Mouse (Mus musculus) liver, adult 2 months (tissue): Measurements from ENCODE around the gene Rnf227. TPM values are rescaled to one million over a fixed set of nuclear protein-coding genes. Genes with fewer than 3 reads are reported as not detected.
A peak's percentile ranks its signal among the peaks of the same experiment; 100 is the strongest.

Experiments used
- DNase-seq: peaks from one replicate; pipeline ENCODE4 v3.0.0-alpha.2; 2011; ENCODE audit warnings: low read depth, low spot score; ENCODE audit errors: extremely low read depth
- H3K27ac ChIP-seq: fragments of 200-500 bp; replicated peaks from 2 replicates; pipeline ENCODE4 v1.5.1; 2012; ENCODE audit warnings: low read depth, mild to moderate bottlenecking, control low read depth, inconsistent platforms, low read length; ENCODE audit not compliant: insufficient read depth
- H3K27me3 ChIP-seq: fragments of 200-500 bp; 2 replicates; pipeline ENCODE4 v1.6.1; 2012; ENCODE audit warnings: mild to moderate bottlenecking, moderate library complexity, low read length, inconsistent platforms; ENCODE audit not compliant: control insufficient read depth, insufficient read depth
- H3K36me3 ChIP-seq: fragments of 200-500 bp; 2 replicates; pipeline ENCODE4 v1.6.1; 2012; ENCODE audit warnings: low read length, inconsistent platforms; ENCODE audit not compliant: control insufficient read depth, insufficient read depth
- H3K4me1 ChIP-seq: fragments of 200-500 bp; 2 replicates; pipeline ENCODE4 v1.6.1; 2011; ENCODE audit warnings: low read length; ENCODE audit not compliant: control insufficient read depth, insufficient read depth
- H3K4me3 ChIP-seq: fragments of 200-500 bp; 2 replicates; pipeline ENCODE4 v1.5.1; 2011; ENCODE audit warnings: low read depth, mild to moderate bottlenecking, control low read depth, low read length, moderate library complexity; ENCODE audit not compliant: insufficient read depth
- H3K79me2 ChIP-seq: fragments of 200-500 bp; 2 replicates; pipeline ENCODE4 v1.6.1; 2012; ENCODE audit warnings: inconsistent platforms, mild to moderate bottlenecking, low read length, moderate library complexity; ENCODE audit not compliant: control insufficient read depth, insufficient read depth
- H3K9ac ChIP-seq: fragments of 200-500 bp; 2 replicates; pipeline ENCODE4 v1.6.1; 2012; ENCODE audit warnings: low read depth, mild to moderate bottlenecking, control low read depth, inconsistent platforms, low read length
- CTCF ChIP-seq: fragments of 200-500 bp; IDR thresholded peaks from 2 replicates; pipeline ENCODE4 v1.5.1; 2011; ENCODE audit warnings: low read depth, low read length, control low read depth
- POLR2A ChIP-seq: fragments of 200-500 bp; IDR thresholded peaks from 2 replicates; pipeline ENCODE4 v1.6.1; 2011; ENCODE audit warnings: low read length, control low read depth; ENCODE audit not compliant: insufficient read depth; ENCODE audit errors: extremely low read depth
- WGBS: fragments of 180-500 bp; shearing (Covaris S2); methylation state at CpG from one replicate; pipeline ENCODE4 v1.1.7; 2018; 5-methylcytosine and 5-hydroxymethylcytosine counted together
- polyA plus RNA-seq: library from polyadenylated mRNA; depleted of rRNA; stranded (reverse); fragments of >200 nt; gene quantifications from 2 replicates; pipeline ENCODE4 v1.2.3, GENCODE M21; 2012; rRNA removed
- total RNA-seq: library from RNA; depleted of rRNA; stranded (reverse); fragments of >200 nt; gene quantifications from 2 replicates; pipeline ENCODE4 v1.2.3, GENCODE M21; 2014; rRNA removed

The Rnf227 gene
- total and polyA plus RNA-seq, 2 experiments, result 0.35 to 0.55 TPM

- Histone ChIP-seq H3K79me2 (no peaks in the 10 kb centered on the region; the same call in 1 of the 2 replicates), H3K36me3 (no peaks in the 10 kb centered on the region), H3K4me3 (no peak overlapping the region), H3K27me3 (no peaks in the 10 kb centered on the region), H3K27ac (no peak overlapping the region), H3K9ac (no peak overlapping the region), H3K4me1 (peaks cover 5% of the 10 kb centered on the region)
- TF ChIP-seq POLR2A, result no peak
- TF ChIP-seq CTCF, result peak; percentile 50
- WGBS, result 52% methylated on average over 10 of the region's 10 CpGs
- peak; percentile 56 for DNase-seq
These were observed 50.3 kb downstream of the Rnf227 start for GRCm38 (mm10) chr11:69390400-69391034.

Other genes starting within 250 kb of the Rnf227 start
- 8.0 and 9.0 TPM in 2 replicates for gene Per1, start 245.2 kb upstream of the Rnf227 start, total RNA-seq
- 4.6 and 6.9 TPM in 2 replicates for gene Per1, start 245.2 kb upstream of the Rnf227 start, polyA plus RNA-seq
- gene Hes7, start 220.1 kb upstream of the Rnf227 start, total RNA-seq, result not detected in 2 replicates
- gene Hes7, start 220.1 kb upstream of the Rnf227 start, polyA plus RNA-seq, result 0.05 TPM in 1 of 2 replicates, not detected in the other
- 0.13 TPM in 1 of 2 replicates, not detected in the other for gene 9130213A22Rik, start 217.9 kb upstream of the Rnf227 start, total RNA-seq
- gene 9130213A22Rik, start 217.9 kb upstream of the Rnf227 start, polyA plus RNA-seq, result 0.05 and 0.10 TPM in 2 replicates
- not detected in 2 replicates for gene Aloxe3, start 214.6 kb upstream of the Rnf227 start, total RNA-seq
- 0.09 TPM in 1 of 2 replicates, not detected in the other for gene Aloxe3, start 214.6 kb upstream of the Rnf227 start, polyA plus RNA-seq
- not detected in 2 replicates for gene Alox12b, start 183.5 kb upstream of the Rnf227 start, total RNA-seq
- gene Alox12b, start 183.5 kb upstream of the Rnf227 start, polyA plus RNA-seq, result not detected in 2 replicates
- not detected in 2 replicates for gene Alox8, start 142.6 kb upstream of the Rnf227 start, total RNA-seq
- gene Alox8, start 142.6 kb upstream of the Rnf227 start, polyA plus RNA-seq, result not detected in 2 replicates
- gene Gucy2e, start 103.4 kb upstream of the Rnf227 start, total RNA-seq, result not detected in 2 replicates
- not detected in 2 replicates for gene Gucy2e, start 103.4 kb upstream of the Rnf227 start, polyA plus RNA-seq
- 2.5 and 3.0 TPM in 2 replicates for gene Cntrob, start 16.7 kb upstream of the Rnf227 start, total RNA-seq
- 3.0 and 3.9 TPM in 2 replicates for gene Cntrob, start 16.7 kb upstream of the Rnf227 start, polyA plus RNA-seq
- gene Trappc1, start 16.5 kb upstream of the Rnf227 start, total RNA-seq, result 37.5 and 40.9 TPM in 2 replicates
- 35.1 and 38.3 TPM in 2 replicates for gene Trappc1, start 16.5 kb upstream of the Rnf227 start, polyA plus RNA-seq
- 0.13 and 0.28 TPM in 2 replicates for gene Kcnab3, start 14.2 kb upstream of the Rnf227 start, total RNA-seq
- gene Kcnab3, start 14.2 kb upstream of the Rnf227 start, polyA plus RNA-seq, result 0.50 and 0.84 TPM in 2 replicates
- 45.2 and 57.5 TPM in 2 replicates for gene Chd3, start 28.9 kb downstream of the Rnf227 start, total RNA-seq
- 55.2 and 80.2 TPM in 2 replicates for gene Chd3, start 28.9 kb downstream of the Rnf227 start, polyA plus RNA-seq
- 86.6 and 91.5 TPM in 2 replicates for gene Naa38, start 55.0 kb downstream of the Rnf227 start, total RNA-seq
- 133 and 150 TPM in 2 replicates for gene Naa38, start 55.0 kb downstream of the Rnf227 start, polyA plus RNA-seq
- gene Cyb5d1, start 55.2 kb downstream of the Rnf227 start, total RNA-seq, result 33.9 and 40.7 TPM in 2 replicates
- gene Cyb5d1, start 55.2 kb downstream of the Rnf227 start, polyA plus RNA-seq, result 21.1 and 22.1 TPM in 2 replicates
- gene Tmem88, start 57.8 kb downstream of the Rnf227 start, total RNA-seq, result 1.3 and 1.7 TPM in 2 replicates
- 6.7 and 8.5 TPM in 2 replicates for gene Tmem88, start 57.8 kb downstream of the Rnf227 start, polyA plus RNA-seq
- gene Kdm6b, start 73.2 kb downstream of the Rnf227 start, total RNA-seq, result 1.6 and 2.3 TPM in 2 replicates
- gene Kdm6b, start 73.2 kb downstream of the Rnf227 start, polyA plus RNA-seq, result 4.2 and 4.6 TPM in 2 replicates
- under 0.01 and 0.09 TPM in 2 replicates for gene Dnah2, start 208.6 kb downstream of the Rnf227 start, total RNA-seq
- 0.02 TPM in 2 replicates for gene Dnah2, start 208.6 kb downstream of the Rnf227 start, polyA plus RNA-seq
- under 0.01 TPM in 1 of 2 replicates, not detected in the other for gene Efnb3, start 219.7 kb downstream of the Rnf227 start, total RNA-seq
- 0.11 and 0.17 TPM in 2 replicates for gene Efnb3, start 219.7 kb downstream of the Rnf227 start, polyA plus RNA-seq
- gene Wrap53, start 239.8 kb downstream of the Rnf227 start, total RNA-seq, result 5.6 and 6.4 TPM in 2 replicates
- gene Wrap53, start 239.8 kb downstream of the Rnf227 start, polyA plus RNA-seq, result 10.7 and 11.2 TPM in 2 replicates
- 3.7 and 6.2 TPM in 2 replicates for gene Trp53, start 239.9 kb downstream of the Rnf227 start, total RNA-seq
- gene Trp53, start 239.9 kb downstream of the Rnf227 start, polyA plus RNA-seq, result 23.5 and 35.4 TPM in 2 replicates